Mouse (Mus musculus) layer of hippocampus, adult 6 months (tissue): ENCODE results near the gene Cd83. TPM values are rescaled to one million over a fixed set of nuclear protein-coding genes. Genes with fewer than 3 reads are reported as not detected.

Experiments
- long read RNA-seq, 2 experiments: library from polyadenylated mRNA; unstranded; transcript quantifications; one replicate each; pipeline ENCODE4 v2.0.0; 2019 to 2020
- polyA plus RNA-seq: library from polyadenylated mRNA; unstranded; fragments of <200 nt; fragmentation: Nextera tagmentation; gene quantifications from 2 replicates; pipeline ENCODE4 v1.2.3, GENCODE M21; 2021

The Cd83 gene
- 18.6 and 19.6 TPM in 2 replicates for polyA plus RNA-seq
- long read RNA-seq, experiment 1, transcript Cd83-201 (5 exons, 2,477 nt): major isoform, 54 of 67 reads
- long read RNA-seq, experiment 1, partial matches to known transcripts: 7 of 67 reads
- long read RNA-seq, experiment 1, other reads (novel, unspliced or antisense): 2 of 67 reads
- long read RNA-seq, experiment 2, transcript Cd83-202 (4 exons, 2,158 nt): minor isoform, 37 of 253 reads
- long read RNA-seq, experiment 2, transcript Cd83-201 (5 exons, 2,477 nt): major isoform, 201 of 253 reads
- long read RNA-seq, experiment 2, partial matches to known transcripts: 1 of 253 reads
- long read RNA-seq, experiment 2, other reads (novel, unspliced or antisense): 14 of 253 reads

DNA sequence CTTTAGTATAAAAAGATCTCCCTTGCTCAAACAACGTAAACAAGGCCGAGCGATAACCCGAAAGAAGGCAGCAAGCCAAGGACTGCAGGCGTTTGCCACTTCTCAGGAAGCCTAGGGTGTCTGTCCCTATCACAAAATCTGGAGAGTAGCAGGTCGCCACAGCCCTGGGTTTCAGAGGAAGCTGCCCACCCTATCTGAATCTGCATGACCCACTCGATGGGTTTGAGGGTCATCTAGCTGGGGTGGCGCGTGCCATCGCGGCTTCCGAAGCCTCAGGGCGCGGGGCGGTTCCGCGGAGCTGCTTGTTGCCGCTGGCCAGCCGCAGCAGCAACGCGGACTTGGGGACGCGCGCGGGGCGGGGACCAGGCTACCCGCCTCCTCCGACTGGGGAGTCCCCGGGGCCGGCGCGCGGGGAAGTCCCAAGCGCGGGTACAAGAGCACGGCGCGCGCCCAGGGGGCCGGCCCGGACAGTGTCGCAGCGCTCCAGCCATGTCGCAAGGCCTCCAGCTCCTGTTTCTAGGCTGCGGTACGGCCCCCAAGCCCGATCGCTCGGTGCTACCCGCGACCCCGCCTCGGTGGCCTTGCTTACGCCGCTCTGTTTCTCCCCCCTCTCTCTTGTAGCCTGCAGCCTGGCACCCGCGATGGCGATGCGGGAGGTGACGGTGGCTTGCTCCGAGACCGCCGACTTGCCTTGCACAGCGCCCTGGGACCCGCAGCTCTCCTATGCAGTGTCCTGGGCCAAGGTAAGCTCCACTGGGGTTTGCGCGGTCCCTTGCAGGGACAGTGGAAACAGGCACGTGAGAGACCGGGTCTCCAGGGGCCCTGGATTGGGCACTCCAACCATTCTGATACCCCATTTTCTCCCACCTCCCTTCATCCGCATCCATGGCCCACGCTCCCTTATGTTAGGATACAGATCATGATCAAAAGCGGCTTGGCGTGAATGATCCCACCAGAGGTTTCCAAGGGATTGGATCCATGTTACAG, at the start of gene Cd83:
TSS of gene Cd83 (plus strand) at position 51 of the 987 bp plus-strand sequence.

Other genes with a start within 250 kb of the Cd83 start
- 14.9 and 16.9 TPM in 2 replicates for gene Mcur1, start 224.6 kb upstream of the Cd83 start, polyA plus RNA-seq
- gene Rnf182, start 169.1 kb upstream of the Cd83 start, polyA plus RNA-seq: 23.9 and 30.6 TPM in 2 replicates